Mouse (Mus musculus) ES-Bruce4 (cell line): ENCODE data around the gene Fhl2.

Source experiments
- CTCF ChIP-seq: IDR thresholded peaks from one replicate; pipeline ENCODE4 v1.8.1; 2011; ENCODE audit warnings: low read depth, low read length
- EP300 ChIP-seq: IDR thresholded peaks from 2 replicates; pipeline ENCODE4 v1.6.1; 2011; ENCODE audit warnings: low read depth, low read length; ENCODE audit not compliant: insufficient read depth

- no peak for TF ChIP-seq CTCF
- TF ChIP-seq EP300 = no peak
Observed at GRCm38 (mm10) chr1:43191078-43191477, 5.7 kb downstream of the Fhl2 start.
